Mouse (Mus musculus) layer of hippocampus, adult 18-20 months (tissue): Measurements from ENCODE around the gene Tmtc2. TPM values are rescaled to one million over a fixed set of nuclear protein-coding genes. Genes with fewer than 3 reads are reported as not detected.

ENCODE experiments used
- DNase-seq, 2 experiments: peaks; one replicate each; pipeline ENCODE4 v3.0.0; 2022; ENCODE audit warnings: low spot score in 2 of 2
- total RNA-seq, 2 experiments: library from RNA; stranded (reverse); gene quantifications; 2 replicates each; pipeline ENCODE4 v1.2.3; 2021

Tmtc2 gene
- total RNA-seq, 2 experiments from 2014 or later, result 10.6 to 11.9 TPM

- no peak for DNase-seq
These were observed 382.2 kb downstream of the Tmtc2 start for GRCm38 (mm10) chr10:105192071-105192470.

GRCm38 (mm10) chr10:105189746-105190145 lies 384.5 kb downstream of the Tmtc2 start:
- DNase-seq, result no peak

GRCm38 (mm10) chr10:105186636-105187035 lies 387.6 kb downstream of the Tmtc2 start:
- no peak for DNase-seq

GRCm38 (mm10) chr10:105168443-105169102 lies 405.7 kb downstream of the Tmtc2 start:
- no peak for DNase-seq

GRCm38 (mm10) chr10:105165291-105165690 lies 409.0 kb downstream of the Tmtc2 start:
- DNase-seq, result no peak

- no peak for DNase-seq
These were observed 420.5 kb downstream of the Tmtc2 start for GRCm38 (mm10) chr10:105153789-105154188.

- no peak for DNase-seq
These were observed 429.9 kb downstream of the Tmtc2 start for GRCm38 (mm10) chr10:105144382-105144781.

GRCm38 (mm10) chr10:105142201-105142600 lies 432.1 kb downstream of the Tmtc2 start:
- DNase-seq, result no peak
